Mouse (Mus musculus): ENCODE results near the gene Nkd1.

DNA sequence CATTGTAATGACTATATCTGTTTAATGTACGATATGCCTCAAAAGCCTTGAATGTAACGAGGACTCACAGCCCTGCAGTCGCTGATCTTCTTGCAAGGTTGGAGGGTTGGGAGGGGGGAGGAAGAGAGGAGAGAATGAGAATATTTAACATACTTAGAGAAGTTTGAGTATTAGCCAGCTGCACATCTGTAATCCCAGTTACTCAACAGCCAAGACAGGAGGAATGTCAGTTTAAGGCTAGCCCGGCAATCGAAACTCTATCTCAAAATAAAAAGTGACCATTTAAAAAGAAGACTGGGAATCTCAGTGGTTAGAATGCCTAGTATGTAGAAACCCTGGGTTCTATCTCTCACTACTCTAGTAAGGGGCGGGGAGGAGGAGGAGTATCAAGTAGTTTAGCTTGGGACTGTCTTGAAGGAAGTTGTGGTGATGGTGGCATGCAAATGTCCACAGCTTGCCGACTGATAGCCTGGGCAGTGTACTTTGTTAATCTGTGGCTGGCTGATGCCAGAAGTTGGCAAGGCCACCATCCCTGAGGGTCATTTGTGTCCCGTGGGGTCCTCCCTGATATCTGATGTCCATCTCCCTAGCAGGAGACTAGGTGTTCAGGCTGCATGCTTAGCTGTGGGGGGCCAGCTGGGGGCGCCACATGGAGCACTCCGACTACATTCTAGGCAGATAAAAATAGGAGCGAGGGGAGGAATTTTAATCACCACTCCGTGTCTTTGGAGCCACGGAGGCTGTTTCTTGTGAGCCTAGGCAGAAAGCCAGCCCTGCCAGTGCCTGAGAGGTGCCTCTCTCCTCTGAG is 46.4 kb downstream of the Nkd1 start:
- peak; percentile 50; the same call in 1 of the 2 replicates for TF ChIP-seq CTCF (IDR thresholded peaks at IDR 0.05; ENCODE audit: borderline replicate concordance, extremely low read depth, insufficient read depth, insufficient read length)
- no peak for TF ChIP-seq POLR2A (IDR thresholded peaks at IDR 0.05; ENCODE audit: borderline replicate concordance, extremely low read depth, insufficient read depth, insufficient read length, poor library complexity, severe bottlenecking)

Data from brain, embryonic 14.5 days (tissue).